Mouse (Mus musculus): ENCODE results near the gene Tbkbp1. TPM values are rescaled to one million over a fixed set of nuclear protein-coding genes. Genes with fewer than 3 reads are reported as not detected.
"Not testable (repeated sequence)": the region's sequence is repeated elsewhere in the genome, so short reads cannot be mapped to it uniquely, and the experiment has no call there.

Tbkbp1 gene
- 1 to 10 TPM; 7.1 to 9.9 TPM for total RNA-seq (2021)
- long read RNA-seq, experiment 1, partial matches to known transcripts, result 4 of 8 reads
- long read RNA-seq, experiment 1, other reads (novel, unspliced or antisense), result 2 of 8 reads
- long read RNA-seq, experiment 2, partial matches to known transcripts, result 1 of 3 reads
- long read RNA-seq, experiment 2, other reads (novel, unspliced or antisense), result 2 of 3 reads

- peak; percentile 65 for DNase-seq
These were observed at the start of gene Tbkbp1 for GRCm38 (mm10) chr11:97151343-97151801. Gene Tbkbp1 (minus strand): TSS chr11:97151495.

- no peak for DNase-seq
These were observed 48.2 kb upstream of the Tbkbp1 start for GRCm38 (mm10) chr11:97199519-97199918.

- DNase-seq, result peak; percentile 45
These were observed 47.3 kb upstream of the Tbkbp1 start for GRCm38 (mm10) chr11:97198601-97199000.

GRCm38 (mm10) chr11:97197021-97197420, 45.7 kb upstream of the Tbkbp1 start:
- no peak for DNase-seq

GRCm38 (mm10) chr11:97196541-97196940, 45.2 kb upstream of the Tbkbp1 start:
- no peak for DNase-seq

- DNase-seq, result no peak
These were observed 41.3 kb upstream of the Tbkbp1 start for GRCm38 (mm10) chr11:97192621-97192951.

- no peak for DNase-seq
These were observed 40.8 kb upstream of the Tbkbp1 start for GRCm38 (mm10) chr11:97191915-97192620.

- DNase-seq, result no peak
These were observed 39.7 kb upstream of the Tbkbp1 start for GRCm38 (mm10) chr11:97190992-97191391.

GRCm38 (mm10) chr11:97189645-97190044, 38.4 kb upstream of the Tbkbp1 start:
- DNase-seq, result not testable (repeated sequence)

GRCm38 (mm10) chr11:97189231-97189630, 37.9 kb upstream of the Tbkbp1 start:
- DNase-seq, result no peak

GRCm38 (mm10) chr11:97188643-97188955, 37.3 kb upstream of the Tbkbp1 start:
- DNase-seq, result no peak

- DNase-seq, result peak; percentile 97
These were observed 36.7 kb upstream of the Tbkbp1 start, which contains the start of gene Kpnb1 for GRCm38 (mm10) chr11:97187764-97188642. Gene Kpnb1 (minus strand): TSS chr11:97187881.

- peak; percentile 96 for DNase-seq
These were observed 35.9 kb upstream of the Tbkbp1 start for GRCm38 (mm10) chr11:97186947-97187763.

GRCm38 (mm10) chr11:97185704-97186614, 34.7 kb upstream of the Tbkbp1 start:
- DNase-seq, result no peak

- no peak for DNase-seq
These were observed 33.6 kb upstream of the Tbkbp1 start for GRCm38 (mm10) chr11:97184875-97185274.

GRCm38 (mm10) chr11:97182446-97182845, 31.2 kb upstream of the Tbkbp1 start:
- DNase-seq, result no peak

GRCm38 (mm10) chr11:97181061-97181460, 29.8 kb upstream of the Tbkbp1 start:
- no peak for DNase-seq

- no peak for DNase-seq
These were observed 26.9 kb upstream of the Tbkbp1 start for GRCm38 (mm10) chr11:97178198-97178597.

- peak; percentile 19 for DNase-seq
These were observed 25.6 kb upstream of the Tbkbp1 start for GRCm38 (mm10) chr11:97176851-97177250.

- DNase-seq, result no peak
These were observed 24.2 kb upstream of the Tbkbp1 start for GRCm38 (mm10) chr11:97175499-97175898.

- DNase-seq, result no peak
These were observed 9.0 kb upstream of the Tbkbp1 start for GRCm38 (mm10) chr11:97160341-97160740.
